Mouse (Mus musculus): ENCODE results near the gene B2m. TPM values are rescaled to one million over a fixed set of nuclear protein-coding genes. Genes with fewer than 3 reads are reported as not detected.

Gene B2m
- polyA plus RNA-seq (2017; shearing (Covaris generic)) = 9,808 TPM

DNA sequence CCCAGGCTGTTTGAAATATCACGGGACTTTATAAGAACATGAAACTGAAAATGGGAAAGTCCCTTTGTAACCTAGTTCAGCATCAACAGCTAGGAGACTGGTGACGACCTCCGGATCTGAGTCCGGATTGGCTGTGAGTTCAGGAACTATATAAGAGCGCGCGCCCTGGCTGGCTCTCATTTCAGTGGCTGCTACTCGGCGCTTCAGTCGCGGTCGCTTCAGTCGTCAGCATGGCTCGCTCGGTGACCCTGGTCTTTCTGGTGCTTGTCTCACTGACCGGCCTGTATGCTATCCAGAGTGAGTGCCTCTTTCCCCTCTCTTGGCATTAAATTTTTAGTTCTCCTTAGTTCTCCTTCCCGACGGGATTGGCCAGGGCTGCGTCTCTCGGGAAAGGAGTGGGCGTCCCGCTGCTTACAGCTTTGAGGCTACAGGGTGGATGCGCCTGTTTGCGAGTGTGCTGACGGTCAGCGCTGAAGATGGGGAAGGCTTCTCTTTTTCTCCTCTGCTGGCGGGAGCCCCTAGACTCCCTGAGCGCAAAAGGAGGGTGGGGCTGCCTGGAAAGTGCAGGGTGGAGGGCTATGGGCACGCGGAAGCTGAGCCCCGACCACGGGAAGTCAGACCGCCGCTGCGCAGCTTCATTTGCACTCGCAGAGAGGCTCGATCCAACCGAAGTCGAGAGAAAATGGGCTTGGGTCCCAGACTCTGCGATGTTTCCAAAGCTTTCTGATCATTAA is at the start of gene B2m:
B2m (plus strand) TSS at position 179 of the 734 bp plus-strand sequence.

DNA sequence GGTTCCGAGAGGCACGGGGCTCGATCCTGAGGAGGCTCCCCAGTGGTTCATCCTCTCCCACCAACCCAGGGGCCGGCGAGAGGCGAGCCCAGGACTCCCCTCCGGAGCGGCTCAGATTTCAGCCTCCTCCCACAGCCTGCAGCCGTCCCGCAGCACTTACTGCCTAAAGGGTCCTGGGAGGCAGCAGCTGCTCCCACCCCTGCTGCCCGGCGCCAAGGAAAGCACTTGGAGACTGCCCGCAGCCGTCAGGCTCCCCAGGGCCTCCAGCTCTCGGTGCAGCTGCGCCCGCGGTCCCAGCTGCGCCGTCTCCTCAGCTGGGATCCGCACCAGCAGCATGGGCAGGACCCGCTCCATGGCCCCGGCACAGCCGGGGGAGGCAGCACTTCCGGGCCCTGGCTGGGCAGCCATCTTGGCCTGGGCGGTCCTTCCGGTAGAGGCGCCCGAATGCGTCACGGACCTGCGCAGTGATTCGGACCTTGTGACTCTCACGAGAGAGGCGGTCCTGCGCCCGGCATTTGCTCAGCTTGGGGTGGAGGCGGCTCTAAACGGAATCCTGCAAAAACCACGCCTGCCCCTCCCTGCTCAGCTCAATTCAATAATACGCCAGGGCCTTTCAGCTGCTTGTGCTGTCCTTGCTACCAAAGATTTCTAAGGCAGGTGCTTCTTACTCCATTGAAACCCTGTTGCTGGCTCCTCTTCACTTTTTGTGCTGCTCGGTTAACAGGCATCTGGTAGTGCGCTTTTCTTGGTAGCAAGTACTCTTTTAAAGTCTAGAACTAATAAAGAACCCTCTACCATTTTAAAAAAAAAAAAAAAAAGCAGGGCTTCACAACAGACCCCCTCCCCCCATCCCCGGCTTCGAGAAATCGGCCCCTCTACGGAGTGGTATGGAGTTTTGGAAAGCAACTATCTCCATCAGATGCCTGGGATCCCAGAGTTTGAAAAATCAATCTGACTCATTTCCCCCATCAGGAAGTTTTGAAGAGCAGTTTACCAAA is 29.2 kb upstream of the B2m start, which contains the start of gene Spg11:
Spg11 (minus strand) TSS at position 426 of the 998 bp plus-strand sequence.

DNA sequence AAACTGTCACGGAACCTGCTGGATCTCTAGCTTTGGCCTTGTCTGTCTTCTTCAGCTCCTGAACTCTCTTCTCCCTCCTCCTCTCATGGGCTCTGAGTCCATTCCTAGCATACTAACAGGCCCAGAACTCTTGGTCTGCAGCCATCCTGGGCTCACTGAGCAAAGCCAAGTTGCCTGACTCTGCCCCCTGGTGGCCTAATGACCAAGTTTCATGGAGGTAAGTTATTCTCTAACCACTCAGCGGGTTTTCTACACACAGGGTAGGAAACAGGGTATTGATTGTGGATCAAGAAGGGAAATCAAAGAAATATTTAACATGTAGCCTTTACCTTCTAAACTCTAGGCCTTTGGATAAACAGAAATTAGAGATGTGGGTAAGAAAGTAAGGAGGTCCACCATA is 13.2 kb downstream of the B2m start, which contains the start of gene Trim69:
Trim69 (plus strand) TSS at position 21 of the 400 bp plus-strand sequence.

DNA sequence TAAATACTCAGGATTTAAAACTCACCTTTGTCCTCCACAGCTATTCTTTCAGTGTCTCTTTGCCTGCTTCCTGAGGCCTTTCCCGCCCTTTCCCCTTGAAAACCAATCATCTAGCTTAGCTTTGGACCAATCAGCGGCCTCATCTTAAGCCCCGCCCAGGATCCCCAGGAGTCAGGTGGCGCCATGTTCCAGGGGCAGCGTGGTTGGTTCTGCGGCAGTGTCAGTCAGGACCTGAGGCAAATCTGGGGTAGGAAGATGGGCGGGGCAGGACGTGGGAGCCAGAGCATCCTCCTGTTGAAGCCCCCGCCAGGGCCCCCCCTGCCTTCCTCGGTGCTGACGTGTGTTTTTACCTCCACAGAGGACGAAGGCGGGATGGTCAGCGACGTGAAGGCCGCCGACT is 38.6 kb downstream of the B2m start, which contains the start of the genes Patl2 and Terb2:
Patl2 (minus strand) TSS at position 84 of the 400 bp plus-strand sequence.
Terb2 (plus strand) TSS at position 167 of the 400 bp plus-strand sequence.

Other genes starting within 250 kb of the B2m start
- 69.4 TPM for gene Ctdspl2, start 191.7 kb upstream of the B2m start, polyA plus RNA-seq (2017; shearing (Covaris generic))
- not detected for gene Mageb3, start 191.6 kb upstream of the B2m start, polyA plus RNA-seq (2017; shearing (Covaris generic))
- gene Eif3j1, start 119.1 kb upstream of the B2m start, polyA plus RNA-seq (2017; shearing (Covaris generic)) = 4.9 TPM
- gene Spg11, start 29.3 kb upstream of the B2m start, polyA plus RNA-seq (2017; shearing (Covaris generic)) = 21.3 TPM
- 0.51 TPM for gene Trim69, start 13.0 kb downstream of the B2m start, polyA plus RNA-seq (2017; shearing (Covaris generic))
- 1.1 TPM for gene Patl2, start 38.5 kb downstream of the B2m start, polyA plus RNA-seq (2017; shearing (Covaris generic))
- not detected for gene Terb2, start 38.6 kb downstream of the B2m start, polyA plus RNA-seq (2017; shearing (Covaris generic))
- gene Sord, start 87.1 kb downstream of the B2m start, polyA plus RNA-seq (2017; shearing (Covaris generic)) = 4.8 TPM
- not detected for gene Duox2, start 150.8 kb downstream of the B2m start, polyA plus RNA-seq (2017; shearing (Covaris generic))
- gene Duoxa2, start 151.2 kb downstream of the B2m start, polyA plus RNA-seq (2017; shearing (Covaris generic)) = not detected
- gene Duoxa1, start 166.0 kb downstream of the B2m start, polyA plus RNA-seq (2017; shearing (Covaris generic)) = not detected
- not detected for gene Duox1, start 168.0 kb downstream of the B2m start, polyA plus RNA-seq (2017; shearing (Covaris generic))
- gene Shf, start 221.5 kb downstream of the B2m start, polyA plus RNA-seq (2017; shearing (Covaris generic)) = 0.42 TPM

All from activated CD4-positive, CD25-positive, alpha-beta regulatory T cell, adult 9 weeks (primary cell).